Mouse (Mus musculus) forebrain, embryonic 14.5 days (tissue): ENCODE measurements around the gene Irs3. TPM values are rescaled to one million over a fixed set of nuclear protein-coding genes. Genes with fewer than 3 reads are reported as not detected.

Source experiments
- ATAC-seq: fragments of 200-750 bp; cut with Nextera tagmentation; 2 replicates; pipeline ENCODE4 v1.8.0; 2017; ENCODE audit warnings: mild to moderate bottlenecking, moderate library complexity
- DNase-seq: peaks from one replicate; pipeline ENCODE4 v3.0.0-alpha.2; 2015; ENCODE audit warnings: low spot score
- H3K27ac ChIP-seq: fragments of 300-500 bp; sonication (generic); 2 replicates; pipeline ENCODE4 v1.5.1; 2014; ENCODE audit warnings: low read depth, mild to moderate bottlenecking, control low read depth, low read length, moderate library complexity
- H3K27me3 ChIP-seq: fragments of 300-500 bp; sonication (generic); replicated peaks from 2 replicates; pipeline ENCODE4 v1.6.1; 2014; ENCODE audit warnings: low read length, control low read depth, mixed read lengths; ENCODE audit not compliant: control insufficient read depth, insufficient read depth
- H3K36me3 ChIP-seq: fragments of 300-500 bp; sonication (generic); 2 replicates; pipeline ENCODE4 v1.6.1; 2014; ENCODE audit warnings: low read length, control low read depth; ENCODE audit not compliant: control insufficient read depth, insufficient read depth
- H3K4me1 ChIP-seq: fragments of 300-500 bp; sonication (generic); 2 replicates; pipeline ENCODE4 v1.6.1; 2014; ENCODE audit warnings: antibody characterized with exemption, low read length, control low read depth; ENCODE audit not compliant: control insufficient read depth, insufficient read depth
- H3K4me2 ChIP-seq: fragments of 300-500 bp; sonication (generic); 2 replicates; pipeline ENCODE4 v1.6.1; 2014; ENCODE audit warnings: mild to moderate bottlenecking, control low read depth, low read length
- H3K4me3 ChIP-seq: fragments of 300-500 bp; sonication (generic); 2 replicates; pipeline ENCODE4 v1.5.1; 2014; ENCODE audit warnings: low read depth, low read length, control low read depth
- H3K9ac ChIP-seq: fragments of 300-500 bp; sonication (generic); 2 replicates; pipeline ENCODE4 v1.6.1; 2014; ENCODE audit warnings: mild to moderate bottlenecking, low read length, control low read depth, moderate library complexity
- H3K9me3 ChIP-seq: fragments of 300-500 bp; sonication (generic); replicated peaks from 2 replicates; pipeline ENCODE4 v1.6.1; 2016; ENCODE audit warnings: low read length, control low read depth, mixed read lengths; ENCODE audit not compliant: control insufficient read depth
- WGBS: fragments of 180-500 bp; shearing (Covaris S2); extraction: QIAGEN DNeasy Blood & Tissue Kit; methylation state at CpG from one replicate; pipeline ENCODE4 v1.1.7; 2014; 5-methylcytosine and 5-hydroxymethylcytosine counted together
- polyA plus RNA-seq: library from polyadenylated mRNA; unstranded; fragments of >200 nt; fragmentation: Nextera tagmentation; extraction: Ambion mirVana; gene quantifications from 2 replicates; pipeline ENCODE4 v1.2.1, GENCODE M21; 2014

Irs3 gene
- polyA plus RNA-seq, 1 experiment from 2014 or later = not detected

GRCm38 (mm10) chr5:137671443-137672240 lies 26.1 kb upstream of the Irs3 start:
- Histone ChIP-seq H3K9ac (no peak overlapping the region), H3K4me3 (no peak overlapping the region), H3K36me3 (peaks cover 11% of the 10 kb centered on the region), H3K9me3 (no peaks in the 10 kb centered on the region), H3K27me3 (no peaks in the 10 kb centered on the region), H3K4me2 (no peak overlapping the region), H3K27ac (0 out of 2 replicates have a peak overlapping the region, but pooled peaks have one; percentile 9), H3K4me1 (no peaks in the 10 kb centered on the region)
- no peak for ATAC-seq
- WGBS = 60% methylated on average over 9 of the region's 9 CpGs
- no peak for DNase-seq

- no peak overlapping the region for H3K9ac ChIP-seq
- no peaks in the 10 kb centered on the region for H3K9me3 ChIP-seq
- H3K4me1 ChIP-seq = no peaks in the 10 kb centered on the region
- no peaks in the 10 kb centered on the region for H3K27me3 ChIP-seq
- no peak overlapping the region for H3K27ac ChIP-seq
- WGBS = 92% methylated on average over 1 of the region's 1 CpGs
- no peak for DNase-seq
- ATAC-seq = no peak
- H3K4me3 ChIP-seq = no peak overlapping the region
- peaks cover 23% of the 10 kb centered on the region for H3K36me3 ChIP-seq
- no peak overlapping the region for H3K4me2 ChIP-seq
Measured at GRCm38 (mm10) chr5:137670240-137670639, 24.7 kb upstream of the Irs3 start.

GRCm38 (mm10) chr5:137668971-137669370 lies 23.5 kb upstream of the Irs3 start:
- H3K9ac ChIP-seq = no peak overlapping the region
- no peaks in the 10 kb centered on the region for H3K9me3 ChIP-seq
- H3K27me3 ChIP-seq = no peaks in the 10 kb centered on the region
- H3K4me2 ChIP-seq = no peak overlapping the region
- no peak overlapping the region for H3K4me3 ChIP-seq
- H3K36me3 ChIP-seq = peaks cover 31% of the 10 kb centered on the region
- H3K4me1 ChIP-seq = no peaks in the 10 kb centered on the region
- WGBS = 80% methylated on average over 10 of the region's 10 CpGs
- DNase-seq (no peak), ATAC-seq (no peak)
- H3K27ac ChIP-seq = no peak overlapping the region

- DNase-seq (no peak), ATAC-seq (no peak)
- Histone ChIP-seq H3K27ac (no peak overlapping the region), H3K27me3 (no peaks in the 10 kb centered on the region), H3K9me3 (no peaks in the 10 kb centered on the region), H3K4me2 (no peak overlapping the region), H3K4me1 (no peaks in the 10 kb centered on the region), H3K9ac (no peak overlapping the region), H3K36me3 (peaks cover 83% of the 10 kb centered on the region), H3K4me3 (no peak overlapping the region)
- WGBS = 79% methylated on average over 9 of the region's 9 CpGs
Measured at GRCm38 (mm10) chr5:137663057-137663456, 17.5 kb upstream of the Irs3 start.

GRCm38 (mm10) chr5:137660064-137660688 lies 14.7 kb upstream of the Irs3 start:
- Histone ChIP-seq H3K27me3 (no peaks in the 10 kb centered on the region), H3K9me3 (no peaks in the 10 kb centered on the region), H3K4me3 (no peak overlapping the region), H3K4me2 (no peak overlapping the region), H3K9ac (no peak overlapping the region), H3K36me3 (peaks cover 67% of the 10 kb centered on the region), H3K4me1 (no peaks in the 10 kb centered on the region), H3K27ac (no peak overlapping the region)
- ATAC-seq (no peak), DNase-seq (no peak)
- 89% methylated on average over 6 of the region's 6 CpGs for WGBS

GRCm38 (mm10) chr5:137656977-137657376 lies 11.5 kb upstream of the Irs3 start:
- peak; percentile 92 for DNase-seq
- Histone ChIP-seq H3K27ac (no peak overlapping the region), H3K4me1 (no peaks in the 10 kb centered on the region), H3K36me3 (peaks cover 69% of the 10 kb centered on the region), H3K4me2 (no peak overlapping the region), H3K9ac (no peak overlapping the region; the same call in 1 of the 2 replicates), H3K27me3 (no peaks in the 10 kb centered on the region), H3K4me3 (no peak overlapping the region), H3K9me3 (no peaks in the 10 kb centered on the region)
- WGBS = 33% methylated on average over 6 of the region's 6 CpGs
- ATAC-seq = peak; percentile 79

- Histone ChIP-seq H3K4me3 (no peak overlapping the region), H3K27ac (no peak overlapping the region), H3K9me3 (no peaks in the 10 kb centered on the region), H3K27me3 (no peaks in the 10 kb centered on the region), H3K9ac (no peak overlapping the region), H3K4me2 (no peak overlapping the region), H3K36me3 (peaks cover 60% of the 10 kb centered on the region), H3K4me1 (no peaks in the 10 kb centered on the region; the same call in 1 of the 2 replicates)
- DNase-seq = peak; percentile 31
- WGBS = 84% methylated on average over 7 of the region's 7 CpGs
- no peak for ATAC-seq
Measured at GRCm38 (mm10) chr5:137654746-137655145, 9.2 kb upstream of the Irs3 start.

- H3K9ac ChIP-seq = no peak overlapping the region
Measured at GRCm38 (mm10) chr5:137653366-137653765, 7.9 kb upstream of the Irs3 start.

GRCm38 (mm10) chr5:137652474-137652873 lies 7.0 kb upstream of the Irs3 start:
- H3K27me3 ChIP-seq = no peaks in the 10 kb centered on the region
- H3K4me3 ChIP-seq = no peak overlapping the region
- H3K4me1 ChIP-seq = no peaks in the 10 kb centered on the region; the same call in 1 of the 2 replicates
- H3K4me2 ChIP-seq = no peak overlapping the region
- H3K27ac ChIP-seq = no peak overlapping the region
- no peaks in the 10 kb centered on the region for H3K9me3 ChIP-seq
- H3K9ac ChIP-seq = no peak overlapping the region
- ATAC-seq (peak; percentile 56), DNase-seq (peak; percentile 85)
- WGBS = 17% methylated on average over 3 of the region's 3 CpGs
- H3K36me3 ChIP-seq = peaks cover 45% of the 10 kb centered on the region

More at GRCm38 (mm10) chr5:137653366-137653765, 7.9 kb upstream of the Irs3 start:
- Histone ChIP-seq H3K36me3 (peaks cover 48% of the 10 kb centered on the region), H3K4me3 (no peak overlapping the region), H3K9me3 (no peaks in the 10 kb centered on the region), H3K4me2 (no peak overlapping the region), H3K27ac (no peak overlapping the region), H3K4me1 (no peaks in the 10 kb centered on the region; the same call in 1 of the 2 replicates), H3K27me3 (no peaks in the 10 kb centered on the region)
- 96% methylated on average over 10 of the region's 10 CpGs for WGBS
- ATAC-seq (no peak), DNase-seq (no peak)
